Mouse (Mus musculus): ENCODE results near the gene Vkorc1l1. TPM values are rescaled to one million over a fixed set of nuclear protein-coding genes. Genes with fewer than 3 reads are reported as not detected.
"Not testable (repeated sequence)": the region's sequence is repeated elsewhere in the genome, so short reads cannot be mapped to it uniquely, and the experiment has no call there.

The Vkorc1l1 gene
- polyA plus RNA-seq, 1 experiment from 2014 or later = 21.7 TPM

- peaks cover 12% of the 10 kb centered on the region for H3K4me1 ChIP-seq (replicated peaks)
- H3K4me3 ChIP-seq (replicated peaks) = no peak overlapping the region
- no peaks in the 10 kb centered on the region for H3K9me3 ChIP-seq (replicated peaks)
- ATAC-seq (ENCODE audit: insufficient read depth) = no peak
- H3K36me3 ChIP-seq (replicated peaks) = no peaks in the 10 kb centered on the region
- no peak overlapping the region for H3K27ac ChIP-seq (replicated peaks)
- no peaks in the 10 kb centered on the region for H3K27me3 ChIP-seq
- H3K4me2 ChIP-seq = no peak overlapping the region
- 77% methylated on average over 9 of the region's 9 CpGs for WGBS (ENCODE audit: insufficient replicate concordance)
- H3K9ac ChIP-seq = no peak overlapping the region
These were observed 23.0 kb upstream of the Vkorc1l1 start for GRCm38 (mm10) chr5:129918752-129919151.

- Histone ChIP-seq H3K4me3 (replicated peaks) (no peak overlapping the region), H3K36me3 (replicated peaks) (no peaks in the 10 kb centered on the region), H3K4me1 (replicated peaks) (peaks cover 12% of the 10 kb centered on the region), H3K27me3 (no peaks in the 10 kb centered on the region), H3K9ac (no peak overlapping the region), H3K4me2 (no peak overlapping the region), H3K9me3 (replicated peaks) (no peaks in the 10 kb centered on the region), H3K27ac (replicated peaks) (no peak overlapping the region)
- no peak for ATAC-seq (ENCODE audit: insufficient read depth)
- WGBS (ENCODE audit: insufficient replicate concordance) = 65% methylated on average over 8 of the region's 8 CpGs
These were observed 22.4 kb upstream of the Vkorc1l1 start for GRCm38 (mm10) chr5:129919320-129919719.

DNA sequence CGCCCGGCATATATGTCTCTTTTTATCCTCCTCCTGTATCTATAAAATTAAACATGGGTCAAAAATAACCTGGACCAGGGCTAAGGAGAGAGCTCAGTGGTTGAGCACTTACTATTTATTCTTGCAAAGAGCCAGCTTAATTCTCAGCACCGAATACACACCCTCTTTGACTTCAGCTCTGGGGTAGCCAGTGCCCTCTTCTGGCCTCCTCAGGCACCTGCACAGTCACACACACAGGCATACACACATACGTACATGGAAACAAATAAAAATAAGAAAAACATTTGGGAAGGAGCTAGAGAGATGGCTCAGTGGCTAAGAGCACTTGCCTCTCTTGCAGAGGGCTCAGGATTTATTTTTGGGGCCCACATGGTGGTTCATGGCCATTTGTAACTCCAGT is 19.8 kb upstream of the Vkorc1l1 start:
- 80% methylated on average over 4 of the region's 4 CpGs for WGBS (ENCODE audit: insufficient replicate concordance)
- Histone ChIP-seq H3K27me3 (no peaks in the 10 kb centered on the region), H3K4me1 (replicated peaks) (peaks cover 12% of the 10 kb centered on the region), H3K9ac (no peak overlapping the region), H3K27ac (replicated peaks) (no peak overlapping the region), H3K4me2 (no peak overlapping the region), H3K9me3 (replicated peaks) (no peaks in the 10 kb centered on the region), H3K4me3 (replicated peaks) (no peak overlapping the region), H3K36me3 (replicated peaks) (no peaks in the 10 kb centered on the region)
- no peak for ATAC-seq (ENCODE audit: insufficient read depth)

- no peak overlapping the region for H3K9ac ChIP-seq
- no peaks in the 10 kb centered on the region for H3K9me3 ChIP-seq (replicated peaks)
- WGBS (ENCODE audit: insufficient replicate concordance) = 59% methylated on average over 8 of the region's 8 CpGs
- no peaks in the 10 kb centered on the region for H3K36me3 ChIP-seq (replicated peaks)
- no peaks in the 10 kb centered on the region for H3K27me3 ChIP-seq
- no peak overlapping the region for H3K27ac ChIP-seq (replicated peaks)
- H3K4me3 ChIP-seq (replicated peaks) = no peak overlapping the region
- no peak overlapping the region for H3K4me2 ChIP-seq
- peaks cover 2% of the 10 kb centered on the region; the same call in 1 of the 2 replicates for H3K4me1 ChIP-seq (replicated peaks)
- no peak for ATAC-seq (ENCODE audit: insufficient read depth)
These were observed 16.8 kb upstream of the Vkorc1l1 start for GRCm38 (mm10) chr5:129924820-129925452.

DNA sequence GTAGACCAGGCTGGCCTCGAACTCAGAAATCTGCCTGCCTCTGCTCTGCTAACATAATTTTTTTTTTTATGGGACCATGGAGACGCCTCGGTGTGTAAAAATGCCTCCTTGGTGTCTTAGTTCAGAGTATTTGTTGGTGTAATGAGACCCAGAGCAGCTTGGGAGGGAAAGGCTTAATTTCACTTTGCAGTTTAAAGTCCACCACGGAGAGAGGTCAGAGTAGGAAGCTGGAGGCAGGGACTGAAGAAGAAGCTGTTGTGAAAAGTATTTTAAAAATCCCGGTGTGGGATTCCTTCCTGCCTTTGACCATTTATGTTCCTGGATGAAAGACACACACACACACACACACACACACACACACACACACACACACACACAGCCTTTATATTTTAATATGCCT is 15.8 kb upstream of the Vkorc1l1 start:
- no peak overlapping the region for H3K4me3 ChIP-seq (replicated peaks)
- no peaks in the 10 kb centered on the region for H3K27me3 ChIP-seq
- H3K9ac ChIP-seq = no peak overlapping the region
- H3K27ac ChIP-seq (replicated peaks) = no peak overlapping the region
- H3K9me3 ChIP-seq (replicated peaks) = no peaks in the 10 kb centered on the region
- WGBS (ENCODE audit: insufficient replicate concordance) = 68% methylated on average over 5 of the region's 5 CpGs
- no peak for ATAC-seq (ENCODE audit: insufficient read depth)
- no peaks in the 10 kb centered on the region for H3K36me3 ChIP-seq (replicated peaks)
- peaks cover 9% of the 10 kb centered on the region for H3K4me1 ChIP-seq (replicated peaks)
- H3K4me2 ChIP-seq = no peak overlapping the region

DNA sequence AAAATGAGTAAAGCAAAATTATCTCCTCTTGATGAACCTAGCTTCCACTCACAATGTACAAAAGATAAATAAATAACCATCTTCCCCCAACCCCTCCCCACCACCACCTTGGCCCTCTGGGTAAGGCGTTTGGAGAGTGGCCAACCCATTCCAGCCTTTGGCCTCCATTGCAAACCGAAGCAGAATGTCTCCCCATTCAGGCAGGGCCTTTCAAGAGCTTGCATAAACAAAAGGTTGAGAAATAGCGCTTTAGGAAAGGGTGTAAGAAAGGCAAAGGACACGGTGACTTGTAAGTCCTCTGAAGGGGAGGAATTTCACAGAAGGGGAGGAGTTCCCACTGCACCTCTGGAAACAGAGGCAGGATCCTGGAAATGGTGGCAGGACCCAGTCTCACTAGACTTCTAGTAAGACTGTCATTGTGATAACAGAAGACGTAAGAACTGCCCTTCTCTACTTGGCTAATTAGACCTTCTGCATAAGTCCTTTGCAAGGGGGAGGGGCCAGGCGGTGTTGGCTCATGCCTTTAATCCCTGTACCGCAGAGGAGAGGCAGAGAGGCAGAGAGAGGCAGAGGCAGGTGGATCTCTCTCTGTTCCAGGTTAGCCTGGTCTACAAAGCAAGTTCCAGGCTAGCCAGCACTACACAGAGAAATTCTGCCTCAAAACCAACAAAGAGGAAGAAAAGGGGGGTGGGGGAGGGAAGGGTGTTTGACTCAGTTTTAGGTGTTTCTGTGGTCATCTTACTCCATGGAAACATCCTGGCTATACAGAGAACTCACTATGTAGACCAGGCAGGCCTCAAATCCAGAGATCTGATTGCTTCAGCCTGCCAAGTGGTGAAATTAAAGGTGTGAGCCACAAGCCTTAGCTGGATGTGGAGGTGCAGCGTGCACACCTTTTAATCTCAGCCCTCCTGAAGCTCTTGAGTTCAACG is 11.6 kb upstream of the Vkorc1l1 start:
- no peak overlapping the region for H3K4me3 ChIP-seq (replicated peaks)
- no peak overlapping the region for H3K9ac ChIP-seq
- 44% methylated on average over 9 of the region's 9 CpGs for WGBS (ENCODE audit: insufficient replicate concordance)
- peak; percentile 20; the same call in 1 of the 2 replicates for ATAC-seq (ENCODE audit: insufficient read depth)
- H3K27me3 ChIP-seq = no peaks in the 10 kb centered on the region; the same call in 1 of the 2 replicates
- H3K27ac ChIP-seq (replicated peaks) = no peak overlapping the region; the same call in 1 of the 2 replicates
- no peaks in the 10 kb centered on the region for H3K36me3 ChIP-seq (replicated peaks)
- H3K9me3 ChIP-seq (replicated peaks) = no peaks in the 10 kb centered on the region
- peaks cover 9% of the 10 kb centered on the region for H3K4me1 ChIP-seq (replicated peaks)
- no peak overlapping the region for H3K4me2 ChIP-seq

GRCm38 (mm10) chr5:129936941-129937340 is 4.8 kb upstream of the Vkorc1l1 start:
- no peaks in the 10 kb centered on the region for H3K9me3 ChIP-seq (replicated peaks)
- H3K4me2 ChIP-seq = no peak overlapping the region
- peaks cover 15% of the 10 kb centered on the region for H3K4me1 ChIP-seq (replicated peaks)
- ATAC-seq (ENCODE audit: insufficient read depth) = no peak
- no peak overlapping the region for H3K9ac ChIP-seq
- no peak overlapping the region for H3K27ac ChIP-seq (replicated peaks)
- H3K4me3 ChIP-seq (replicated peaks) = no peak overlapping the region
- H3K27me3 ChIP-seq = no peaks in the 10 kb centered on the region; the same call in 1 of the 2 replicates
- 57% methylated on average over 4 of the region's 4 CpGs for WGBS (ENCODE audit: insufficient replicate concordance)
- H3K36me3 ChIP-seq (replicated peaks) = no peaks in the 10 kb centered on the region

DNA sequence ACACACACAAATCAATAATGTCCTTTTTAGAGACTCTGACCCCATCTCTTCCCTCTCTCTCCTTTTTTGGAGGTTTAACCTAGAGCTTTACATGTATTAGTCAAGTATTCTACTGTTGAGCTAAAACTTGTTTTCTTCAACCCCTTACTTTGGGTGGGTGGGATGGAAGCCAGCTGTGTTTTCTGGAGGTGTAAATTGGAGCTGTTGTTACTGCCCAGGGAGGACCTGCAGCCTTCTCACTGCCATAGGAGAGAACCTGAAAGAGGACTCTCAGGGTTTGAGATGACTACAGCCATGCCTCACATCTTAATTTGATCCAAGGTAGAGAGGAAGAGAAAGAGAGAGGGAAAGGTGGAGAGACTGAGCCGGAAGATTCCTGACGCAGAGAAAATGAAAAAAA is 1.5 kb upstream of the Vkorc1l1 start:
- H3K4me3 ChIP-seq (replicated peaks) = peak overlapping the region; percentile 61
- no peak for ATAC-seq (ENCODE audit: insufficient read depth)
- 45% methylated on average over 2 of the region's 2 CpGs for WGBS (ENCODE audit: insufficient replicate concordance)
- H3K27ac ChIP-seq (replicated peaks) = peak overlapping the region; percentile 83
- H3K4me1 ChIP-seq (replicated peaks) = peaks cover 27% of the 10 kb centered on the region
- H3K9me3 ChIP-seq (replicated peaks) = no peaks in the 10 kb centered on the region
- H3K4me2 ChIP-seq = peak overlapping the region; percentile 74
- no peak overlapping the region for H3K9ac ChIP-seq
- H3K27me3 ChIP-seq = no peaks in the 10 kb centered on the region
- H3K36me3 ChIP-seq (replicated peaks) = peaks cover 7% of the 10 kb centered on the region

- Histone ChIP-seq H3K4me1 (replicated peaks) (peaks cover 29% of the 10 kb centered on the region), H3K9me3 (replicated peaks) (no peaks in the 10 kb centered on the region), H3K36me3 (replicated peaks) (peaks cover 11% of the 10 kb centered on the region), H3K4me3 (replicated peaks) (peak overlapping the region; percentile 61), H3K27me3 (no peaks in the 10 kb centered on the region), H3K9ac (peak overlapping the region; percentile 41; the same call in 1 of the 2 replicates), H3K27ac (replicated peaks) (peak overlapping the region; percentile 83), H3K4me2 (peak overlapping the region; percentile 74)
- 2% methylated on average over 9 of the region's 9 CpGs for WGBS (ENCODE audit: insufficient replicate concordance)
- ATAC-seq (ENCODE audit: insufficient read depth) = peak; percentile 8
These were observed 855 bp upstream of the Vkorc1l1 start for GRCm38 (mm10) chr5:129940736-129941494.

DNA sequence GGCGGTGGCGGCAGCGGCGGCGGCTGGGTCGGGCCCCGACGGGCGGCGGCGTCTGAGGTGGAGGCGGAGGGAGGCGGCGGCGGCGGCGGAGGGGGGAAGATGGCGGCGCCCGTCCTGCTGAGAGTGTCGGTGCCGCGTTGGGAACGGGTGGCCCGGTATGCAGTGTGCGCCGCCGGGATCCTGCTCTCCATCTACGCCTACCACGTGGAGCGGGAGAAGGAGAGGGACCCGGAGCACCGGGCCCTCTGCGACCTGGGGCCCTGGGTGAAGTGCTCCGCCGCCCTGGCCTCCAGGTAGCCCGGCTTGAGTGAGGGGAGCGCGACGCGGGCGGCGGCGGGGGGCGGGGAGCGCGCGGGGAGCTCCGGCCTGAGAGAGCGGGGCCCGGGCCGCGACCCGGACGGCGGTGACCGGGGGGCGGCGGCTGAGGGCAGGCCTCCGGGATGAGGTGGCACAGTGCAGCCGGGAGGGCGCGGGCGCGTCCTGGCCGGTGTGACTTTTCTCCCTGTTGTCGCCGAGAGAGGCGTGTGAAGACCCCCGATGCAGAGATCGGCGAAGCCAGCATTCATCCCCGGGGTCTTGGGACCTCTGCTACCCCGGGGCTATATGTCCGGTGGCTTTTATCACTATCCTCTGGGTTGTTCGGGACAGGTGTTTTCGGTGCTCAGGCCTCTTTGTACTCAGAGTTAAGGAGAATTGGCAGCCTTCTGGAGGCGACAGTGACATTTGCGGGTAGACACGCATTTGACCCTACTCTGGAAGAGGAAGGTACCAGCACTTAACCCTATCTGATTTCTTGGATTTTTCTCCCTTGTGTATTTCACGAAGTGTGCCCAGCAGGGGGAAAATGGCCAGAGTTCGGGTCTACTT is 536 bp downstream of the Vkorc1l1 start:
- Histone ChIP-seq H3K4me1 (replicated peaks) (peaks cover 36% of the 10 kb centered on the region), H3K9ac (peak overlapping the region; percentile 97), H3K36me3 (replicated peaks) (peaks cover 16% of the 10 kb centered on the region), H3K4me3 (replicated peaks) (peak overlapping the region; percentile 93), H3K27ac (replicated peaks) (peak overlapping the region; percentile 95), H3K4me2 (peak overlapping the region; percentile 76)
- under 1% methylated on average over 52 of the region's 82 CpGs for WGBS (ENCODE audit: insufficient replicate concordance)
- ATAC-seq (ENCODE audit: insufficient read depth) = peak; percentile 40
- H3K27me3 ChIP-seq; H3K9me3 ChIP-seq (replicated peaks): not testable (repeated sequence)

All from liver, embryonic 15.5 days (tissue).